Mouse (Mus musculus) ES-CJ7 (cell line): ENCODE data around the gene Slc11a1.

Experiments
- DNase-seq: peaks from one replicate; pipeline ENCODE4 v3.0.0; 2011; ENCODE audit warnings: low read depth, low spot score

Gene Slc11a1

GRCm38 (mm10) chr1:74408589-74409504, 33.9 kb downstream of the Slc11a1 start, which contains the start of gene Vil1:
TSS of gene Vil1 (plus strand) at chr1:74409376.
- no peak for DNase-seq

GRCm38 (mm10) chr1:74411753-74412325, 36.8 kb downstream of the Slc11a1 start:
- no peak for DNase-seq

- DNase-seq = no peak
Measured at GRCm38 (mm10) chr1:74412711-74413110, 37.7 kb downstream of the Slc11a1 start.

GRCm38 (mm10) chr1:74415143-74415542, 40.1 kb downstream of the Slc11a1 start:
- peak; percentile 89 for DNase-seq

- peak; percentile 65 for DNase-seq
Measured at GRCm38 (mm10) chr1:74418747-74419439, 43.9 kb downstream of the Slc11a1 start.

- no peak for DNase-seq
Measured at GRCm38 (mm10) chr1:74419440-74419794, 44.4 kb downstream of the Slc11a1 start.

GRCm38 (mm10) chr1:74423147-74423546, 48.2 kb downstream of the Slc11a1 start:
- DNase-seq = no peak

GRCm38 (mm10) chr1:74425845-74426244, 50.9 kb downstream of the Slc11a1 start:
- DNase-seq = no peak

GRCm38 (mm10) chr1:74433220-74433619, 58.2 kb downstream of the Slc11a1 start:
- no peak for DNase-seq

- no peak for DNase-seq
Measured at GRCm38 (mm10) chr1:74434596-74434995, 59.6 kb downstream of the Slc11a1 start.

GRCm38 (mm10) chr1:74435563-74435962, 60.6 kb downstream of the Slc11a1 start:
- DNase-seq = no peak
